Mouse (Mus musculus) C2C12 (cell line): ENCODE data around the gene Gba2. TPM values are rescaled to one million over a fixed set of nuclear protein-coding genes. Genes with fewer than 3 reads are reported as not detected.
A peak's percentile ranks its signal among the peaks of the same experiment; 100 is the strongest.

Experiments
- H3K27me3 ChIP-seq: one replicate; pipeline ENCODE4 v1.6.1; 2011; ENCODE audit not compliant: control insufficient read depth, insufficient read depth, insufficient read length
- H3K36me3 ChIP-seq: one replicate; pipeline ENCODE4 v1.6.1; 2011; ENCODE audit not compliant: control insufficient read depth, insufficient read depth
- H3K4me3 ChIP-seq: one replicate; pipeline ENCODE4 v1.5.1; 2011; ENCODE audit warnings: mild to moderate bottlenecking, control low read depth; ENCODE audit not compliant: poor library complexity, insufficient read depth, severe bottlenecking
- H3K79me2 ChIP-seq: one replicate; pipeline ENCODE4 v1.6.1; 2011; ENCODE audit not compliant: control insufficient read depth, insufficient read depth
- H3K79me3 ChIP-seq: one replicate; pipeline ENCODE4 v1.6.1; 2011; ENCODE audit warnings: low read depth, control low read depth
- H3ac ChIP-seq: one replicate; pipeline ENCODE3; 2011; ENCODE audit warnings: low read depth; ENCODE audit not compliant: control insufficient read depth, insufficient read length
- CEBPB ChIP-seq: IDR thresholded peaks from one replicate; pipeline ENCODE4 v1.6.1; 2011; ENCODE audit warnings: low read depth, mild to moderate bottlenecking, control low read depth, moderate library complexity
- CTCF ChIP-seq: IDR thresholded peaks from one replicate; pipeline ENCODE4 v1.5.1; 2011; ENCODE audit not compliant: control insufficient read depth, insufficient read depth, insufficient read length
- FOSL1 ChIP-seq: IDR thresholded peaks from one replicate; pipeline ENCODE4 v1.8.0; 2011; ENCODE audit warnings: mild to moderate bottlenecking, low read length; ENCODE audit not compliant: poor library complexity, insufficient read depth, severe bottlenecking
- MAX ChIP-seq: IDR thresholded peaks from one replicate; pipeline ENCODE4 v1.6.1; 2011; ENCODE audit warnings: mild to moderate bottlenecking, control low read depth
- MYOD1 ChIP-seq: IDR thresholded peaks from one replicate; pipeline ENCODE4 v1.6.1; 2011; ENCODE audit warnings: low read depth; ENCODE audit not compliant: control insufficient read depth, insufficient read length
- MYOG ChIP-seq: IDR thresholded peaks from one replicate; pipeline ENCODE4 v1.6.1; 2011; ENCODE audit not compliant: control insufficient read depth, insufficient read length; ENCODE audit errors: extremely low read depth
- USF1 ChIP-seq: IDR thresholded peaks from one replicate; pipeline ENCODE4 v1.6.1; 2011; ENCODE audit warnings: low read depth, mild to moderate bottlenecking, control low read depth, moderate library complexity
- polyA plus RNA-seq: library from polyadenylated mRNA; unstranded; fragments of >200 nt; fragmentation: generic; extraction: Trizol; gene quantifications from one replicate; pipeline ENCODE4 v1.2.1, GENCODE M21; 2012; ENCODE audit warnings: missing spikeins

The Gba2 gene
- polyA plus RNA-seq, 1 experiment: 6.0 TPM

GRCm38 (mm10) chr4:43584444-43585416, 6.1 kb upstream of the Gba2 start, which contains the start of gene Msmp:
Gene Msmp (minus strand): TSS chr4:43584494.
- Histone ChIP-seq H3ac (no peak within 1 kb of the TSS), H3K79me2 (peaks cover 4% of the 10 kb centered on the region), H3K4me3 (no peak within 1 kb of the TSS), H3K79me3 (peaks cover 3% of the 10 kb centered on the region), H3K36me3 (peaks cover 33% of the 10 kb centered on the region), H3K27me3 (no peaks in the 10 kb centered on the region)
- TF ChIP-seq MYOG (no peak), MYOD1 (no peak), CTCF (no peak), CEBPB (no peak), FOSL1 (no peak), MAX (no peak), USF1 (no peak)

- Histone ChIP-seq H3K36me3 (peaks cover 33% of the 10 kb centered on the region), H3ac (no peak overlapping the region)
- TF ChIP-seq USF1: no peak
- TF ChIP-seq CTCF: no peak
- TF ChIP-seq FOSL1: no peak
Measured at GRCm38 (mm10) chr4:43583421-43583820, 4.7 kb upstream of the Gba2 start.

GRCm38 (mm10) chr4:43582241-43582640, 3.6 kb upstream of the Gba2 start:
- peaks cover 23% of the 10 kb centered on the region for H3K79me2 ChIP-seq
- peaks cover 3% of the 10 kb centered on the region for H3K79me3 ChIP-seq
- no peak overlapping the region for H3ac ChIP-seq
- TF ChIP-seq MYOG (no peak), MYOD1 (peak; percentile 10)
- H3K36me3 ChIP-seq: peaks cover 33% of the 10 kb centered on the region
- H3K4me3 ChIP-seq: no peak overlapping the region
- H3K27me3 ChIP-seq: no peaks in the 10 kb centered on the region

More at GRCm38 (mm10) chr4:43583421-43583820, 4.7 kb upstream of the Gba2 start:
- no peaks in the 10 kb centered on the region for H3K27me3 ChIP-seq
- no peak overlapping the region for H3K4me3 ChIP-seq
- peaks cover 12% of the 10 kb centered on the region for H3K79me2 ChIP-seq
- H3K79me3 ChIP-seq: peaks cover 3% of the 10 kb centered on the region

GRCm38 (mm10) chr4:43581381-43581780, 2.7 kb upstream of the Gba2 start:
- Histone ChIP-seq H3K27me3 (no peaks in the 10 kb centered on the region), H3K36me3 (peaks cover 33% of the 10 kb centered on the region), H3K79me2 (peaks cover 31% of the 10 kb centered on the region), H3K4me3 (no peak overlapping the region), H3K79me3 (peaks cover 3% of the 10 kb centered on the region), H3ac (no peak overlapping the region)
- TF ChIP-seq USF1: no peak
- TF ChIP-seq MYOG: no peak
- TF ChIP-seq MYOD1: no peak
- TF ChIP-seq FOSL1: no peak
- no peak for TF ChIP-seq MAX
- no peak for TF ChIP-seq CEBPB

GRCm38 (mm10) chr4:43580721-43581120, 2.0 kb upstream of the Gba2 start:
- Histone ChIP-seq H3K4me3 (no peak overlapping the region), H3K79me2 (peaks cover 33% of the 10 kb centered on the region), H3K27me3 (no peaks in the 10 kb centered on the region), H3K36me3 (peaks cover 33% of the 10 kb centered on the region), H3K79me3 (peaks cover 3% of the 10 kb centered on the region), H3ac (no peak overlapping the region)
- TF ChIP-seq CEBPB (no peak), MAX (no peak), FOSL1 (no peak), USF1 (no peak), CTCF (no peak), MYOD1 (no peak), MYOG (no peak)

GRCm38 (mm10) chr4:43579731-43580130, 1.1 kb upstream of the Gba2 start:
- Histone ChIP-seq H3K79me3 (peaks cover 3% of the 10 kb centered on the region), H3K36me3 (peaks cover 33% of the 10 kb centered on the region), H3K4me3 (peak overlapping the region; percentile 75), H3ac (peak overlapping the region; percentile 21), H3K79me2 (peaks cover 33% of the 10 kb centered on the region), H3K27me3 (no peaks in the 10 kb centered on the region)
- no peak for TF ChIP-seq MYOG
- TF ChIP-seq CEBPB: no peak
- TF ChIP-seq USF1: no peak
- no peak for TF ChIP-seq MYOD1
- no peak for TF ChIP-seq FOSL1
- TF ChIP-seq CTCF: no peak
- no peak for TF ChIP-seq MAX
